Mouse (Mus musculus) neural tube, embryonic 14.5 days (tissue): ENCODE data around the gene Kmt2c. TPM values are rescaled to one million over a fixed set of nuclear protein-coding genes. Genes with fewer than 3 reads are reported as not detected.
"Not testable (repeated sequence)": the region's sequence is repeated elsewhere in the genome, so short reads cannot be mapped to it uniquely, and the experiment has no call there.

Source experiments
- ATAC-seq: fragments of 200-750 bp; cut with Nextera tagmentation; 2 replicates; pipeline ENCODE4 v1.8.0; 2017; ENCODE audit warnings: low read depth, mild to moderate bottlenecking, moderate TSS enrichment, moderate library complexity
- H3K27ac ChIP-seq: fragments of 300-500 bp; sonication (generic); 2 replicates; pipeline ENCODE4 v1.5.1; 2014; ENCODE audit warnings: low read depth, mild to moderate bottlenecking, control low read depth, low read length, moderate library complexity, mixed read lengths
- H3K27me3 ChIP-seq: fragments of 300-500 bp; sonication (generic); 2 replicates; pipeline ENCODE4 v1.6.1; 2014; ENCODE audit warnings: low read length; ENCODE audit not compliant: control insufficient read depth, insufficient read depth
- H3K36me3 ChIP-seq: fragments of 300-500 bp; sonication (generic); 2 replicates; pipeline ENCODE4 v1.6.1; 2014; ENCODE audit warnings: low read length, mixed read lengths; ENCODE audit not compliant: control insufficient read depth, insufficient read depth
- H3K4me1 ChIP-seq: fragments of 300-500 bp; sonication (generic); 2 replicates; pipeline ENCODE4 v1.6.1; 2014; ENCODE audit warnings: low read length; ENCODE audit not compliant: control insufficient read depth, insufficient read depth
- H3K4me2 ChIP-seq: fragments of 300-500 bp; sonication (generic); 2 replicates; pipeline ENCODE4 v1.6.1; 2014; ENCODE audit warnings: mild to moderate bottlenecking, low read depth, low read length, control low read depth
- H3K4me3 ChIP-seq: fragments of 300-500 bp; sonication (generic); 2 replicates; pipeline ENCODE4 v1.5.1; 2014; ENCODE audit warnings: low read depth, low read length, control low read depth, mixed read lengths
- H3K9ac ChIP-seq: fragments of 300-500 bp; sonication (generic); replicated peaks from 2 replicates; pipeline ENCODE4 v1.6.1; 2014; ENCODE audit warnings: low read depth, mild to moderate bottlenecking, control low read depth, low read length, mixed read lengths
- H3K9me3 ChIP-seq: fragments of 300-500 bp; sonication (generic); 2 replicates; pipeline ENCODE4 v1.6.1; 2016; ENCODE audit warnings: low read length; ENCODE audit not compliant: control insufficient read depth
- WGBS: fragments of 180-500 bp; shearing (Covaris S2); extraction: QIAGEN DNeasy Blood & Tissue Kit; methylation state at CpG from one replicate; pipeline ENCODE4 v1.1.7; 2014; 5-methylcytosine and 5-hydroxymethylcytosine counted together
- polyA plus RNA-seq: library from polyadenylated mRNA; unstranded; fragments of >200 nt; fragmentation: Nextera tagmentation; extraction: Ambion mirVana; gene quantifications from 2 replicates; pipeline ENCODE4 v1.2.1, GENCODE M21; 2014

Kmt2c gene
- polyA plus RNA-seq, 1 experiment from 2014 or later: 31.6 TPM

DNA sequence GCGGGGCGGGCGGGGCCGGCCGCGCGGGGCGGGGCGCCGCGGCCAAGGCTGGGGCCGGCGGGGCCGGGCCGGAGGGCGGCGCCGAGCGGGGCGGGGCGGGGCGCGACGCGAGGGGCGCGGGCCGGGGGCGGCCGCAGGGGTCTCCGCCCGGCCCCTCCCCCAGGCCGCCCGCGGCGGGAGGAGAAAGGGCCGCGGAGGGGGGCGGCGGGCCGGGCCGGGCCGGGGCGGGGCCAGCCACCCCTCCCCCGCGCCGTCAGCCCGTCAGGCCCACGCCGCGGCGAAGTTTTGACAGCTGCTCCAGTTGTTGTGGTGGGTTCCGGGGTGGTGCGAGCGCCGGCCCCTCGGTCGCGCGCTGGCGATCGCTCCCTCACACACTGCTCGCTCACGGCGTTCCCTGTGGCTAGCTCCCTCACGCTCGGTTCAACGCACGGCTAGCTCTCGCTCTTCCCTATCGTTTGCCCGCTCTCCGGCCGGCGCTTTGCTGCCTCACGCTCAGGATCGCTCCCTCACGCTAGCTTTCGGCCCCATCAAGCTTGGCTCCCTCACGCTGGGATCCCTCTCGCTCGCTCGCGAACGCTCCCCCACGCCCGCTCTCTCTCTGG is 339 bp upstream of the Kmt2c start:
- Histone ChIP-seq H3K9me3 (no peaks in the 10 kb centered on the region), H3K27ac (peak overlapping the region; percentile 98), H3K9ac (peak overlapping the region; percentile 94), H3K4me1 (peaks cover 13% of the 10 kb centered on the region; the same call in 1 of the 2 replicates), H3K27me3 (peaks cover 4% of the 10 kb centered on the region; the same call in 1 of the 2 replicates), H3K36me3 (no peaks in the 10 kb centered on the region), H3K4me3 (peak overlapping the region; percentile 99), H3K4me2 (peak overlapping the region; percentile 59)
- peak; percentile 83 for ATAC-seq
- under 1% methylated on average over 30 of the region's 87 CpGs for WGBS

DNA sequence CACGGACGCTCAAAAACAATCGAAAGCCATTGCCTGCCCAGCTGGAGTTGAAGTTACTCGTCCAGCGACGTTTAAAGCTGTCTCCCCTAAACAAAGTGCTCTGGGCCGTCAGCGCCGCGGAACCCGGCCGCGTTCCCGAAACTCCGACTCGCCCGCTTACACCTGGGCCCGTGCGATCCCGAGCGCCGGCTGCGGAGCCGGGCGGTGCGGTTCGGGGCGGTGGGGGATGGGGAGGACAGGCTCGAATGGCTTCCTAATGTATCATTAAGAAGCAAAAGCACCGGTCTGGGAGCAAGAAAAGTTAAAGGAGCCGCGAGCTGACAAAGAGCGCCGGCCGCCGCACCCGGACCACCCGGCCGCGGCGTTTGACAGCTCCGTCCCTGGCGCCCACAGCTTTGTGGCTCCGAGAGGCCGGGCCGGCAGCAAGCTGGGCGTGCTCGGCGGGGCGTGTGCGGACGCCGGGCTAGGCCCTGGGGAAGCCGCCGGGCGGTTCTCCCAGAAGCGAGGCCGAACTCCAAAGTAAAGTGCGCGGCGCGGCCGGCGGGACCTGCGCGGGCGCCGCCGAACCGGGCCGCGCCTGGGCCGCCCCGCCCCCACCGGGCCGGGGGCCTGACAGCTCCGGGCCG is 750 bp downstream of the Kmt2c start:
- peaks cover 13% of the 10 kb centered on the region; the same call in 1 of the 2 replicates for H3K4me1 ChIP-seq
- H3K27ac ChIP-seq: peak overlapping the region; percentile 98
- H3K4me2 ChIP-seq: peak overlapping the region; percentile 82
- no peaks in the 10 kb centered on the region for H3K9me3 ChIP-seq
- H3K9ac ChIP-seq: peak overlapping the region; percentile 94
- WGBS: under 1% methylated on average over 76 of the region's 78 CpGs
- ATAC-seq: peak; percentile 7
- peaks cover 4% of the 10 kb centered on the region; the same call in 1 of the 2 replicates for H3K27me3 ChIP-seq
- H3K4me3 ChIP-seq: peak overlapping the region; percentile 99
- no peaks in the 10 kb centered on the region for H3K36me3 ChIP-seq

DNA sequence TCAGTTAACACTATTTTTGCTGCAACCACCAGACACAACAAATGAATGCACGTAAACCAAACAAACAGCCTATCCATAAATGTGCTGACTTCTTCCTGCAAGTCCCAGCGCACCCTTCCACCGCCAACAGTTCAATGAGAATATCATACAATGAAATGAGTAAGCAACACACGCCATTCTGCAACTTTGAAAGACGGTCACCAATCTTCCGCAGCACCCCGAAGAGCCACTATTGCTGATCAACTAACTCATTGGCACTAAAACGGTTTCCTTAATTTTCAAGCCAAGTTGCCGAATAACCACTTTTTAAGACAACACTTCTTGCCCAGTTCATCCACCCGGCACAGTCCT is 1.2 kb downstream of the Kmt2c start:
- ATAC-seq: no peak
- peaks cover 4% of the 10 kb centered on the region; the same call in 1 of the 2 replicates for H3K27me3 ChIP-seq
- peak overlapping the region; percentile 94 for H3K9ac ChIP-seq
- H3K9me3 ChIP-seq: no peaks in the 10 kb centered on the region
- H3K4me2 ChIP-seq: peak overlapping the region; percentile 82
- no peaks in the 10 kb centered on the region for H3K36me3 ChIP-seq
- H3K27ac ChIP-seq: peak overlapping the region; percentile 98
- WGBS: 0% methylated on average over 10 of the region's 10 CpGs
- peaks cover 13% of the 10 kb centered on the region; the same call in 1 of the 2 replicates for H3K4me1 ChIP-seq
- peak overlapping the region; percentile 99 for H3K4me3 ChIP-seq

DNA sequence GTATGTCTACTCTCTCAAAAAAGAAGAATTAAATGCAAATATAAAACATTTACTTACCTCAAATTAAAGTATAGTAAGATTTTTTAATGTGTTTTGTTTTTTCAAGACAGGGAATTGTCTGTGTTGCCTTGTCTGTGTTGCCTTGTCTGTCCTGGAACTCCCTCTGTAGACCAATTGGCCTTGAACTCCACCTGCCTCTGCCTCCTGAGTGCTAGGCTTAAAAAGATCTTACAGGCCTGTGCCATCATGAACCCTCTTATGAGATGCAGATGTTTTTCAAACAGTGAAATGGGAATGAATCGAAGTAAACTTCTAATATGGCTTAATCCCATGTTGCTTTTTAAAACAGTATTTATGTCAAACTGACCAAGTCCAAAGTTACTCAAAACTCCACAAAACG is 1.9 kb downstream of the Kmt2c start:
- Histone ChIP-seq H3K9ac (peak overlapping the region; percentile 94; the same call in 1 of the 2 replicates), H3K9me3 (no peaks in the 10 kb centered on the region), H3K27me3 (peaks cover 4% of the 10 kb centered on the region; the same call in 1 of the 2 replicates), H3K4me2 (peak overlapping the region; percentile 82), H3K27ac (no peak overlapping the region), H3K4me3 (peak overlapping the region; percentile 99), H3K4me1 (peaks cover 13% of the 10 kb centered on the region; the same call in 1 of the 2 replicates), H3K36me3 (no peaks in the 10 kb centered on the region)
- ATAC-seq: no peak
- 54% methylated on average over 2 of the region's 2 CpGs for WGBS

DNA sequence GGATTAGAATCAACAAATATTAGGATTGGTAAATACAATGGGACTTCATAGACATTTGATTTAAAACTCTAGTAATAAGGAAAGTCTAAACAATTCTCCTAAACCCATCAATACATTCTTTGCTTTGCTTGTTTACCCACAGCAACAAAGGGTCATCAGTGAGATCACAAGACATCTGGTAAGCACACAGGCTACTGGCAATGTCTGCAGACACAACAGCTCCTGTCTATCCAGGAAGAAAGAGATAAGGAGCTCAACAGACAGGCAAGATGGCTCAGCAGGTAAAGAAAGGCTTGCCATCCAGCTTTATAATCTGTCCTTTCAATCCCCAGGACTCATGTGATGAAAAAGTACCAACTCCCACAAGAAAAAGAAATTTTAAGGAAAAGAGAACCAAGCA is 19.7 kb downstream of the Kmt2c start:
- no peak overlapping the region for H3K4me3 ChIP-seq
- no peak overlapping the region for H3K27ac ChIP-seq
- no peak overlapping the region for H3K9ac ChIP-seq
- H3K9me3 ChIP-seq: no peaks in the 10 kb centered on the region
- no peak for ATAC-seq
- no peaks in the 10 kb centered on the region for H3K27me3 ChIP-seq
- H3K4me2 ChIP-seq: no peak overlapping the region
- H3K4me1 ChIP-seq: no peaks in the 10 kb centered on the region
- no peaks in the 10 kb centered on the region for H3K36me3 ChIP-seq

DNA sequence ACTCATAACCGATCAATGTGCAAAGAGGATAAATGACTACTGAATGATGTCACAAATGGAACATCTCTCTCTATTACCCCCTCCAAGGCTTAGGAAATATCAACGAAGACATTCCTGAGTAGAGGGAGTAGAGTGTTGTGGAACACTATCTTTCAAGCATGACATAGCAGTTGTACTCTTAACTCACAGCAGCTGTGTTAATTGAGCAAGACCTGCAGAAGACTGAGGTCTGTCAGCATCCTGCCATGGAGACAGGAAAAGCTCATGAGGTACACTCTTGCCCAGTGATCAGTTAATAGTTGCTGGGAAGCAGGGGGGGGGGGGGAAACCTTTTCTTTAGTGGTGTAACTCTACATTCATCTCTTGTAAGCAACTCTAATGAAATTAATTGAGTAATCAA is 22.8 kb downstream of the Kmt2c start:
- Histone ChIP-seq H3K4me3 (no peak overlapping the region), H3K9ac (no peak overlapping the region), H3K4me1 (no peaks in the 10 kb centered on the region), H3K27me3 (no peaks in the 10 kb centered on the region), H3K27ac (no peak overlapping the region), H3K9me3 (no peaks in the 10 kb centered on the region), H3K4me2 (no peak overlapping the region), H3K36me3 (no peaks in the 10 kb centered on the region)
- 84% methylated on average over 2 of the region's 2 CpGs for WGBS
- no peak for ATAC-seq

DNA sequence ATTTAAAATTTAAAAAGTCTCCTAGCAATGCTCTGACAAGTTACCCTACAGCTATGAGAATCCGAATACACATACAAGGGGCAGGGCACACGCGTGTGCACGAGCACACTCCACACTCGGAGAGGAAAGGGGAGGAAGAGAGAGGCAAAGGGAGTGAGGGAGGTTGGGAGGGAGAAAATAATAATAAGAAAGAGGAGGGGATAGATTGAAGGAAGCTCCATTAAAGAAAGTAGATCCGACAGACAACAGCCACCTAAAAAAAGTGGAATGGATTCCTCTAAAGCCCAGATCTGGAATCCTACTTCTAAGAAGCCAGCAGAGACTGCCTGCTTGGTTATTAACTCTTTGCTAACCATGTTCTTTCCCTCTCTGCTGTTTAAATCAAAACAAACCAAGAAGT is 26.5 kb downstream of the Kmt2c start:
- ATAC-seq: peak; percentile 64; the same call in 1 of the 2 replicates
- Histone ChIP-seq H3K9me3 (no peaks in the 10 kb centered on the region), H3K27me3 (no peaks in the 10 kb centered on the region), H3K27ac (peak overlapping the region; percentile 52; the same call in 1 of the 2 replicates), H3K4me1 (no peaks in the 10 kb centered on the region), H3K4me3 (peak overlapping the region; percentile 35), H3K36me3 (no peaks in the 10 kb centered on the region), H3K9ac (no peak overlapping the region), H3K4me2 (peak overlapping the region; percentile 47)
- 3% methylated on average over 6 of the region's 6 CpGs for WGBS

DNA sequence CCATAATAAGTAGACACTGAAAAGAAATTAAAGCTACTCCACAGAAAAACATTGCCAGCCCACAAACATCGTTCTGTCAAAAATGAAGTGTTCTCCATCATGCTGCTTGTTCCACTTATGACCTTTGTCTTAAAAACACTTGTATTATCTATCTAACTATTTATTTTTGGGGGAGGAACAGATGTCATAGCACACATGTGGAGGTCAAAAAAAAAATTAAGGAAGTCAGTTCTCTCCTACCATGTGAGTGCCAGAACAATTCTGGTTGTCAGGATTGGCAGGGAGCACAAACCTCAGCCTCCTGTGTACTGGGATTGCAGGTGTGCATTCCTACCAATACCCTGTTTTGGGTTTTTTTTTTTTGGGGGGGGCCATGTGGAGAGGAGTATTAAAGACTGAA is 36.6 kb downstream of the Kmt2c start:
- H3K4me3 ChIP-seq: no peak overlapping the region
- 87% methylated on average over 1 of the region's 1 CpGs for WGBS
- no peak for ATAC-seq
- H3K9me3 ChIP-seq: no peaks in the 10 kb centered on the region
- H3K27me3 ChIP-seq: no peaks in the 10 kb centered on the region
- H3K9ac ChIP-seq: no peak overlapping the region
- H3K36me3 ChIP-seq: no peaks in the 10 kb centered on the region
- no peaks in the 10 kb centered on the region for H3K4me1 ChIP-seq
- no peak overlapping the region for H3K27ac ChIP-seq
- H3K4me2 ChIP-seq: no peak overlapping the region

DNA sequence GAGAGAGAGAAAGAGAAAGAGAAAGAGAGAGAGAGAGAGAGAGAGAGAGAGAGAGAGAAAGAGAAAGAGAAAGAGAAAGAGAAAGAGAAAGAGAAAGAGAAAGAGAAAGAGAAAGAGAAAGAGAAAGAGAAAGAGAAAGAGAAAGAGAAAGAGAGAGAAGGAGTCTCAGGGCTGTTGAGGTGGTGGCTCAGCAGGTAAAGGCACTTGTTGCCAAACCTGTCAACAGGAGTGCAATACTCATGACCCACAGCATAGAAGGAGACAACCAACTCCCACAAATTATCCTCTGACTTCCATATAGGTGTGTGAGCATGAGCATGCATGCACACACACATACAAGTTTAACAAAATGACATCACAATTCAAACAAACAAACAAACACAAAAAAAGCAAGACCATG is 43.2 kb downstream of the Kmt2c start:
- H3K9me3 ChIP-seq, H3K4me1 ChIP-seq, H3K27me3 ChIP-seq, H3K4me3 ChIP-seq, H3K4me2 ChIP-seq, H3K27ac ChIP-seq, H3K36me3 ChIP-seq, ATAC-seq, H3K9ac ChIP-seq: not testable (repeated sequence)
